Mouse (Mus musculus) liver, adult 2 months (tissue): ENCODE data around the gene Pkd1l2.

Experiments
- CTCF ChIP-seq: fragments of 200-500 bp; IDR thresholded peaks from 2 replicates; pipeline ENCODE4 v1.5.1; 2011; ENCODE audit warnings: low read depth, low read length, control low read depth
- POLR2A ChIP-seq: fragments of 200-500 bp; IDR thresholded peaks from 2 replicates; pipeline ENCODE4 v1.6.1; 2011; ENCODE audit warnings: low read length, control low read depth; ENCODE audit not compliant: insufficient read depth; ENCODE audit errors: extremely low read depth

DNA sequence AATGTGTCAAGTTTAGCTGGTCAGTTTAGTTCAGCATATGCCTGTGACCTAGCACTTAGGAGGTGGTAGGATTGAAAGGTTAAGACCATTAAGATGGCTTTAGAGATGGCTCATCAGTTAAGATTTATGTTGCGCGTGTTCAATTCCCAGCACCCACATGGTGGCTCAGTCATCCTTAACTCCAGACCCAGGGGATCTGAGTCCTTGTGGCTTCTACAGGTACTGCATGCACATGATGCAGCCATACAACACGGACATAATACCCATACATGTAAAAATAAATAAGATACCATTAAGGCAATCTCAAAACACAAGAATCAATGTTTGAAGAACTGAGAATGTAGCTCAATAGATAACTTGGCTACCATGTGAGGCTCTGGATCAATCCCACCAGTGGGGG, 92.4 kb downstream of the Pkd1l2 start:
- TF ChIP-seq POLR2A (no peak), CTCF (no peak; the same call in 1 of the 2 replicates)
